Mouse (Mus musculus) liver, embryonic 14.5 days (tissue): ENCODE measurements around the gene Uba52.

Source experiments
- CTCF ChIP-seq: IDR thresholded peaks from 2 replicates; pipeline ENCODE4 v1.5.1; 2016; ENCODE audit warnings: antibody characterized with exemption, low read depth, control low read depth
- EP300 ChIP-seq: IDR thresholded peaks from 2 replicates; pipeline ENCODE4 v1.6.1; 2016; ENCODE audit warnings: antibody characterized with exemption, low read depth

GRCm38 (mm10) chr8:70535221-70535620, 24.6 kb upstream of the Uba52 start:
- no peak for TF ChIP-seq CTCF
- no peak for TF ChIP-seq EP300
